Mouse (Mus musculus) cortical plate, adult 2 months (tissue): ENCODE data around the gene Drap1.

Source experiments
- CTCF ChIP-seq: fragments of 200-500 bp; IDR thresholded peaks from 2 replicates; pipeline ENCODE4 v1.5.1; 2011; ENCODE audit warnings: mild to moderate bottlenecking, control low read depth, low read length; ENCODE audit not compliant: insufficient read depth; ENCODE audit errors: extremely low read depth
- POLR2A ChIP-seq: fragments of 200-500 bp; IDR thresholded peaks from 2 replicates; pipeline ENCODE4 v1.6.1; 2011; ENCODE audit warnings: mild to moderate bottlenecking, low read length, control low read depth; ENCODE audit not compliant: insufficient read depth; ENCODE audit errors: extremely low read depth

- TF ChIP-seq CTCF (no peak), POLR2A (no peak)
Measured at GRCm38 (mm10) chr19:5410641-5411040, 14.1 kb downstream of the Drap1 start.
